Mouse (Mus musculus) neural tube, embryonic 12.5 days (tissue): ENCODE measurements around the gene Mcm10. TPM values are rescaled to one million over a fixed set of nuclear protein-coding genes. Genes with fewer than 3 reads are reported as not detected.

Source experiments
- ATAC-seq: fragments of 200-750 bp; cut with Nextera tagmentation; 2 replicates; pipeline ENCODE4 v1.8.0; 2017; ENCODE audit warnings: low read depth, mild to moderate bottlenecking, moderate TSS enrichment, moderate library complexity; ENCODE audit not compliant: low FRiP score
- H3K27ac ChIP-seq: fragments of 300-500 bp; sonication (generic); 2 replicates; pipeline ENCODE4 v1.5.1; 2016
- H3K27me3 ChIP-seq: fragments of 300-500 bp; sonication (generic); replicated peaks from 2 replicates; pipeline ENCODE4 v1.6.1; 2016; ENCODE audit warnings: mild to moderate bottlenecking
- H3K36me3 ChIP-seq: fragments of 300-500 bp; sonication (generic); 2 replicates; pipeline ENCODE4 v1.6.1; 2016; ENCODE audit warnings: mild to moderate bottlenecking
- H3K4me1 ChIP-seq: fragments of 300-500 bp; sonication (generic); 2 replicates; pipeline ENCODE4 v1.6.1; 2016
- H3K4me2 ChIP-seq: fragments of 300-500 bp; sonication (generic); replicated peaks from 2 replicates; pipeline ENCODE4 v1.6.1; 2016; ENCODE audit warnings: mild to moderate bottlenecking
- H3K4me3 ChIP-seq: fragments of 300-500 bp; sonication (generic); 2 replicates; pipeline ENCODE4 v1.5.1; 2016
- H3K9ac ChIP-seq: fragments of 300-500 bp; sonication (generic); 2 replicates; pipeline ENCODE4 v1.6.1; 2016; ENCODE audit warnings: mild to moderate bottlenecking
- H3K9me3 ChIP-seq: fragments of 300-500 bp; sonication (generic); 2 replicates; pipeline ENCODE4 v1.6.1; 2016; ENCODE audit warnings: mild to moderate bottlenecking
- WGBS: fragments of 180-500 bp; shearing (Covaris S2); methylation state at CpG from one replicate; pipeline ENCODE4 v1.1.7; 2016; 5-methylcytosine and 5-hydroxymethylcytosine counted together
- polyA plus RNA-seq: library from polyadenylated mRNA; unstranded; fragments of >200 nt; fragmentation: Nextera tagmentation; extraction: Ambion mirVana; gene quantifications from 2 replicates; pipeline ENCODE4 v1.2.1, GENCODE M21; 2016

Gene Mcm10
- polyA plus RNA-seq, 1 experiment from 2014 or later = 21.7 TPM

DNA sequence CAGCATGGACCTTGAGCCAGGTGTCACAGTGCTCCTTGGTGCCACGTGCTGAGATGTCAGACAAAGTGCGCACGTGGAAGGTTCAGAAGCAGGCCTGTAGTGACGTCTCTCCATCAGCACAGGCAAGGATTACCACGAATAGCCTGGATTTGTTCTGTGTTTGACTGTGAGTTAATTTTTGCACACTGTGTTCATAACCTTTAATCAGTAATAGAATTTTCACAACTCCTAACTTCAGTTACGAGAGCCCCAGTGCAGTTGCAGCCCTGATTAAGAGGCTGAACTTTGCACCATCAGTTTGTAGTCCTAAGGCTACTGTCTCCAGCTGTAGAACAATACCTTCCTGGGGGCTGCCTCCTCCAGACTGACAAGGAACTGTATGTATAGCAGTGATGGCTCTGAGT lies 16.2 kb downstream of the Mcm10 start:
- 94% methylated on average over 6 of the region's 6 CpGs for WGBS
- no peak for ATAC-seq
- H3K36me3 ChIP-seq = peaks cover 49% of the 10 kb centered on the region

DNA sequence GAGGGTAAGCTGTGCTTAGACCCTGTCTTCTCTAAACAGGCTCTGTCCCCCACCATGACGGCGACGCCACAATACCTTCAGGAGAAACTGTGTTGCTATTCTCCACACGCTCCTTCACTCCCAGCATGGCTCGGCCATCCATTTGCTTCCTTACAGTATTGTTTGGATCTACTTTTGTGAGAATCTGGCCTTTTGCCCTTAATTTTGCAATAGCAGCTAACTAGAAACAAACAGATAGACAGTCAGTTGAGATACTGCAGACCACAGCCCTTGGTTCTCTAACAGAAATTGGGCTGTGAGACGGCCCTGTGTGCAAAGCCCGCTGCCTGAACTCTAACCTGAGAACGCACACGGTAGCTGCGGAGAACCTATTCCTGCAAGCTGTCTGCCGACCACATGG lies 16.9 kb downstream of the Mcm10 start:
- Histone ChIP-seq H3K9ac (no peak overlapping the region), H3K27me3 (no peaks in the 10 kb centered on the region), H3K4me3 (no peak overlapping the region), H3K9me3 (no peaks in the 10 kb centered on the region), H3K4me2 (no peak overlapping the region), H3K36me3 (peaks cover 48% of the 10 kb centered on the region), H3K4me1 (no peaks in the 10 kb centered on the region), H3K27ac (no peak overlapping the region)
- no peak for ATAC-seq
- 95% methylated on average over 11 of the region's 11 CpGs for WGBS

More for the DNA sequence above, 16.2 kb downstream of the Mcm10 start:
- no peaks in the 10 kb centered on the region for H3K4me1 ChIP-seq
- no peak overlapping the region for H3K4me3 ChIP-seq
- H3K27me3 ChIP-seq = no peaks in the 10 kb centered on the region
- no peak overlapping the region for H3K9ac ChIP-seq
- H3K4me2 ChIP-seq = no peak overlapping the region
- no peaks in the 10 kb centered on the region for H3K9me3 ChIP-seq
- H3K27ac ChIP-seq = no peak overlapping the region

DNA sequence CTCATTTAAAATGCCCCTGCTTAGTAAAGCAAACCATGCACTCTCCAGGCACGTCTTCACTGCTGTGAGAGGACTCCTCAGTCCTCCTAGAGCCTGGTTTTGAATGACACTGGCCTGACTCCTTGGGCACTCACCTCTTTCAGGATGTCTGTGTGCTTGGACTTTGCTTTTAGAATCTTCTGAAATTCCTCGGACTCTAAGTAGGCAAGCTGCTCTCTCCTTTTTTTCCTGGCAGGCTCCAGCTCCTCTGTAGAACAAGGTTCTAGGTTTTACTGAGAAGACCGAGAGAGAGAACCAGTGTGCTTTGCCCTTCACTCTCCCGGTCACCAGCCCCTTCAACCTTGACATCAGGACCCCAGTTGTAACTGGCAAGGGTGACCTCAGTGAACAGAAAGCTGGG lies 18.2 kb downstream of the Mcm10 start:
- 90% methylated on average over 4 of the region's 4 CpGs for WGBS
- H3K4me1 ChIP-seq = no peaks in the 10 kb centered on the region
- H3K9me3 ChIP-seq = no peaks in the 10 kb centered on the region
- H3K4me3 ChIP-seq = no peak overlapping the region
- H3K9ac ChIP-seq = no peak overlapping the region
- H3K27me3 ChIP-seq = no peaks in the 10 kb centered on the region
- H3K36me3 ChIP-seq = peaks cover 46% of the 10 kb centered on the region
- H3K4me2 ChIP-seq = no peak overlapping the region
- H3K27ac ChIP-seq = no peak overlapping the region
- no peak for ATAC-seq

DNA sequence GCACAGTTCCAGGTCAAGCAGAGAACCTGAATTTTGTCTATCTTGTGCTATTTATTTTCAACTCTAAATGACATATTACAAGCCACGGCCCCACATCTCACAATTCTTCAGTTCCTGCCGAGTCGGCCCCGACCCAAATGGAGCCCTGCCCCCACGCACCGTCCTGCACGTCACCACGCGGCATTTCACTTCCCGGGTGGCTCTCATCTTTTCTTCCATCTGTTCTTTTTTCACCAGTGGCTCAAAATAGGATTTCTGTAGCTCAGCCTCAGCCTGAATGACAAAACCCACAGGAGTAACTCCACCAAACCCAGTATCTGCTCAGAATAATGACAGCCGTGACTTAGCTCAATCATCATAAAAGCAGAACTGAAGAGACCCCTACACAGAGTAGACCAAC lies 19.0 kb downstream of the Mcm10 start:
- Histone ChIP-seq H3K9me3 (no peaks in the 10 kb centered on the region), H3K4me1 (no peaks in the 10 kb centered on the region), H3K4me3 (no peak overlapping the region), H3K36me3 (peaks cover 46% of the 10 kb centered on the region), H3K27me3 (no peaks in the 10 kb centered on the region), H3K27ac (no peak overlapping the region), H3K9ac (no peak overlapping the region), H3K4me2 (no peak overlapping the region)
- 94% methylated on average over 11 of the region's 11 CpGs for WGBS
- ATAC-seq = no peak

DNA sequence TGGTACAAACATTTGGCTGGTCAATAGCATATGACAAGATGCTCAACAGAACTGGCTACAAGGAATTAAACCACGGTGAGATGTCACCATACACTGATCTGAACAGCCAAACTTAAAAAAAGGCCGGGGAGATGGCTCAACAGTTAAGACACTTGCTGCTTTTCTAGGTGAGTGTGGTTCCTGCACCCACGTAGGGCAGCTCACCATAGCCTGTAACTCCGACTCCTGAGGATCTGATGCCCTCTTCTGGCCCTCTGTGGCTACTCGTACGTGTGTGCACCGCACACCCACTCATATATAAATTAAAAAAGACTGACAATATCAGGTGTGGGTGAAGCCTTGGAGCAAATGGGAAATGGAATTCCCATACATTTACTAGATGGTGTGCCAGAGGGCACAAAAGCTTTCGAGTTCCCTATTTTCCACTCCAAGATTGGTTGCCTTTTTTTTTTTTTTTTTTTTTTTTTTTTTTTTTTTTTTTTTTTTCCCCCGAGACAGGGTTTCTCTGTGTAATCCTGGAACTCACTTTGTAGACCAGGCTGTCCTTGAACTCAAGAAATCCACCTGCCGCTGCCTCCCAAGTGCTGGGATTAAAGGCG lies 23.7 kb downstream of the Mcm10 start:
- WGBS = 78% methylated on average over 11 of the region's 11 CpGs
- H3K4me1 ChIP-seq = no peaks in the 10 kb centered on the region
- H3K36me3 ChIP-seq = peaks cover 24% of the 10 kb centered on the region; the same call in 1 of the 2 replicates
- no peaks in the 10 kb centered on the region for H3K9me3 ChIP-seq
- H3K4me2 ChIP-seq = no peak overlapping the region
- no peak overlapping the region for H3K27ac ChIP-seq
- no peak overlapping the region for H3K9ac ChIP-seq
- no peaks in the 10 kb centered on the region for H3K27me3 ChIP-seq
- H3K4me3 ChIP-seq = no peak overlapping the region
- no peak for ATAC-seq

DNA sequence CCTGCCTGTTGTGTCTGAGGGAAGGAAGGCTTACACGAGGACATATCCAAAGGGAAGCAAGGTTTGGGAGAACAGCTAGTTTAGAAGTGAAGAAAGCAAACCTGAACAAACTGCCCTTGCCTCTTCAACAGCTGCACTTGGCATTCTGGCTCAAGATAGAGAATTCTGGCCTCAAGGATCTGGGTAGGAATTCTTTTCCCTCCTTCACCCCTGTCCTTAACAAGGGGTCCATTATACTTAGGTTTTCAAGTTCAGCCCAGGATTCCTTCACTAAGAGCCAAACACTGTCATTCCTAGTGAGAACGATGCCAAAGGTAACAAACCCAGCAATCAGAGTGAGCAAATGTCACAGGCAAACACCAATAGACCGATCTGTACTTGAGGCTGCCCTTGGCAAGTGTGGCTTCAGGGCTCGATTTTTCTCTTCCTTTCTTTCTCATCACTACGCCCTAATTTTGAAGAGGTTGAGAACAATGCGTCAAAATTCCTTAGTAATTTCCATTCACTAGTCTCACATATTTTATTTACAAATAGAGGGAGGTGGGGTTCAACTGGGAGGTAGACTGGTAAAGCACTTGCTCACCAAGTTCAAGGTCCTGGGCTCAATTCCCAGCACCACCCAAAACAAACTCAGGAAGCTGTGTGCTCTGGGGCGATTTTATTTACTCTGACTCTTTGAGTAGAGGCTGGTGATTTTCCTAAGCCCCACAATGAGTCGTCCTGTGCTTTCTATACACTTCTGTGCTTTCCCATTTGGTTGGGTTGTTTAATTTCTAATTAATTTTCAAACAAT lies 25.0 kb downstream of the Mcm10 start:
- no peak for ATAC-seq

DNA sequence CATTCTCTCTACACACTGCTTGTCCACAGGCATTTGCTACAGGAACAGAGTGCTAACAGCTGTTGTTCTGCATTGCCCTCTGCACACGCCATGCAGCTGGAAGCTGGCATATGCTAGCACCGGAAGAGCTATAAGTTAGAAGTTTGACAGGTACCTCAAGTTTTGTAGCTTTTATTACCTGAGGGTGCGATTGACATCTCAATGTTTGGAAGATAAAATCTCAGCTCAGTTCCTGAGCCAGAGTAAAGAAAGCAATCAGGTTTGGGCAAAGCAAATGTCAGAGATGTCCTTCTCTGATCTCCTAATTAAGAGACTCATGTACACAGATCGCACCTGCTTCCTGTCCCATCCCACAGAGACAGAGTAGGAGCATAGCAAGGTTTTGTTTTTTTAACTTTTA lies 25.8 kb downstream of the Mcm10 start:
- 88% methylated on average over 4 of the region's 4 CpGs for WGBS

More for the DNA sequence above, 25.0 kb downstream of the Mcm10 start:
- Histone ChIP-seq H3K4me3 (no peak overlapping the region), H3K9me3 (no peaks in the 10 kb centered on the region), H3K9ac (no peak overlapping the region), H3K4me1 (no peaks in the 10 kb centered on the region), H3K4me2 (no peak overlapping the region), H3K27me3 (no peaks in the 10 kb centered on the region), H3K27ac (no peak overlapping the region), H3K36me3 (peaks cover 15% of the 10 kb centered on the region; the same call in 1 of the 2 replicates)
- 85% methylated on average over 8 of the region's 8 CpGs for WGBS

DNA sequence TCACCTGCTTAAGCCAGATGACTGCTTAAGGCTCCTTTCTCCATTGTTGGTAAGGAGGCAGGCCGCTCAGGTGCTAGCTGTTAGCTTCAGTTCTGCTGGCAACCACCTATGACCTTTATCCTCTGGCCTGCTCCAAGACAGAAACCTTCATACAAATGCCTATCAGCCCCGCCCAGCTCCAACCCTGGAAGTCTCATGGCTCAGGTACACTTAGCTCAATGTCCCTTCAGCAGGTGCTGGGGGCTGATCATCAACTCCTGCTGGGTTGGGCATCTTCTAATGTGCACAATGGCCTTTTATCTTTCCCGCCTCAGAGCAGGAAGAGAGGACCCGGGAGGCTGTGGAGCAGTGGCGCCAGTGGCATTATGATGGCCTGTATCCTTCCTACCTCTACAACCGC lies 27.6 kb downstream of the Mcm10 start:
- ATAC-seq = no peak
- no peaks in the 10 kb centered on the region for H3K27me3 ChIP-seq

More for the DNA sequence above, 25.8 kb downstream of the Mcm10 start:
- Histone ChIP-seq H3K27me3 (no peaks in the 10 kb centered on the region), H3K9ac (no peak overlapping the region), H3K9me3 (no peaks in the 10 kb centered on the region), H3K4me2 (no peak overlapping the region), H3K36me3 (peaks cover 12% of the 10 kb centered on the region; the same call in 1 of the 2 replicates), H3K4me3 (no peak overlapping the region), H3K27ac (no peak overlapping the region), H3K4me1 (no peaks in the 10 kb centered on the region)
- no peak for ATAC-seq

DNA sequence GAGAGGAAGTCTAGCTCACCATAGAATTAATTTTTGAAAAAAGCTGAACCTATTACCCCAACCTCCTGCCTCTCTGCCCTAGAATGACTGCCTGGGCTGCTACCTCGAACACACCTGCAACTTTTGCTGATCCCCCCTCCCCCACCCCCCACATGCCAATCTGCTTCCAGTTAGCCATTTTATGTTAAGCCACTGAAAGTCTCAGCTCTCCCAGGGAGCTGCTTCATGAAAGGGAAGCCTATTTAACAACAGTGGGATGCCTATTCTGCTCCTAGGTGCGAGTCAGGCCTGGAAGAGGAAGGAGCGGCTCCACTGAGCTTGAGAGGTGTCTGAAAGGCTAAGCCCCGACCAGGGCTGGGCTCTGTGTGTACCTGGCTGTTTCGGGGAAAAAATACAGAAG lies 28.6 kb downstream of the Mcm10 start:
- H3K27ac ChIP-seq = no peak overlapping the region
- whole genome bisulfite sequencing = 39% methylated on average over 5 of the region's 5 CpGs
- H3K36me3 ChIP-seq = no peaks in the 10 kb centered on the region
- ATAC-seq = no peak
- H3K4me3 ChIP-seq = no peak overlapping the region
- H3K27me3 ChIP-seq = no peaks in the 10 kb centered on the region
- no peak overlapping the region for H3K4me2 ChIP-seq
- no peaks in the 10 kb centered on the region for H3K4me1 ChIP-seq
- no peaks in the 10 kb centered on the region for H3K9me3 ChIP-seq
- H3K9ac ChIP-seq = no peak overlapping the region

More for the DNA sequence above, 27.6 kb downstream of the Mcm10 start:
- no peaks in the 10 kb centered on the region for H3K4me1 ChIP-seq
- WGBS = 83% methylated on average over 6 of the region's 6 CpGs
- H3K4me2 ChIP-seq = no peak overlapping the region
- H3K27ac ChIP-seq = no peak overlapping the region
- H3K4me3 ChIP-seq = no peak overlapping the region
- no peaks in the 10 kb centered on the region for H3K9me3 ChIP-seq
- no peaks in the 10 kb centered on the region for H3K36me3 ChIP-seq
- no peak overlapping the region for H3K9ac ChIP-seq

DNA sequence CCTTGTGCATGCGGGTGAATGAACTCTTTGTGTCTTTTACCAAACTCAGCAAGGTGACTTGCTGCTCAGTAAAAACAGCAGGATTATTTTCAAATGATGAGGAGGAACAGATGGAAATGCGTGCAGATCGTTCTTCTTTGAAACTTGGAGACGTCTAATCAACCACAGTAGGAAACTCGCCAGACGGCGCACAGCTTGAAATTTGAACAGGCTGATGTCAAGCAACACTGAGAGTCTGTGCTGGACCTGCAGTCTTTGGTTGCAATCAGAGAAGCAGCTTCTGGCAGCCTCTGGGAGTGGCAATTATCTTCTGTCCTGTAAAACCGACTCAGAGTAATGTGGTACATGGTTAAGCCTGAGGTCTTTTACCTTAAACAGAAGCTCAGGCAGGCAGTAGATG lies 34.5 kb downstream of the Mcm10 start:
- Histone ChIP-seq H3K27ac (no peak overlapping the region), H3K4me1 (no peaks in the 10 kb centered on the region), H3K9me3 (no peaks in the 10 kb centered on the region), H3K36me3 (no peaks in the 10 kb centered on the region), H3K4me3 (no peak overlapping the region), H3K27me3 (no peaks in the 10 kb centered on the region), H3K9ac (no peak overlapping the region), H3K4me2 (no peak overlapping the region)
- 46% methylated on average over 8 of the region's 8 CpGs for WGBS
- ATAC-seq = no peak

DNA sequence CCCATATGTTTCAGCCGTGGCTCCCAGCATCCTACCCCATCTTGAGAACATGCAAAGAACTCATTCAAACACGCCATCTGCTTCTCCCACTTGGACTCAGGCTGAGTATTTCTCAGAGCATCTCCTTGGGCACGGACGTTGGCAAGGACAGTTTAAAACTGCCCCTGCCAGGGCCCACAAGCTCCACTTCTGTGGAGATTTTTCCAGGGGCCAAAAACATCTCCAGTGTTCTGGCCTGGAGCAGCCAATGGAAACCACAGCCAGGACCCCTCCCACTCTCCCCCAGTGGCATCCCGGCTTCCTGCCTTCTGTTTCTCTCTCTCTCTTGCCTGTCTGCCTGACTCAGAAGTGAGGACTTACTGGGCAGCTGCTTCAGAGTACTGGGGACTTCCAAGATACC lies 36.8 kb downstream of the Mcm10 start, which contains the start of gene Ucma:
Gene Ucma, plus strand, starts transcription at position 316 of the 400 bp plus-strand sequence.
- Histone ChIP-seq H3K4me2 (no peak within 1 kb of the TSS), H3K36me3 (no peaks in the 10 kb centered on the region), H3K9ac (no peak within 1 kb of the TSS), H3K27ac (no peak within 1 kb of the TSS), H3K4me3 (no peak within 1 kb of the TSS), H3K27me3 (no peaks in the 10 kb centered on the region), H3K9me3 (no peaks in the 10 kb centered on the region), H3K4me1 (no peaks in the 10 kb centered on the region)
- no peak for ATAC-seq
- WGBS = 75% methylated on average over 5 of the region's 5 CpGs

DNA sequence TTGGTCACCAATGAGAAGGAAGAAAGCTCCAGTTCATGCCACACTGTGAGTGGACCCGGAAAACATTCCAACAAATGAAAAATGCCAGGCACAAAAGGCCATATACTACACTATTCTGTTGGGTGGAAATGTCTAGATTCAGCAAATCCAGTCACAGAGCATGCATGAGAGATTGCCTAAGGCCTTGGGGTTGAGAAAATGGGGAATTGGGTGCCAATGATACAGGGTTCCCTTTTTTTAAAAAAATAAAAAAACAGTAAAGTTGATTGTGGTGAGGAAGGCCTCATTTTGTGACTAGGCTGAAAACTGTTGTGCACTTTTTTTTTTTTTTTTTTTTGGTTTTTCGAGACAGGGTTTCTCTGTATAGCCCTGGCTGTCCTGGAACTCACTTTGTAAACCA lies 43.5 kb downstream of the Mcm10 start:
- no peaks in the 10 kb centered on the region for H3K9me3 ChIP-seq
- H3K27me3 ChIP-seq = no peaks in the 10 kb centered on the region
- WGBS = 66% methylated on average over 2 of the region's 2 CpGs
- ATAC-seq = no peak
- no peak overlapping the region for H3K4me2 ChIP-seq
- H3K9ac ChIP-seq = no peak overlapping the region
- no peaks in the 10 kb centered on the region for H3K36me3 ChIP-seq
- H3K4me3 ChIP-seq = no peak overlapping the region
- H3K27ac ChIP-seq = no peak overlapping the region
- H3K4me1 ChIP-seq = no peaks in the 10 kb centered on the region

DNA sequence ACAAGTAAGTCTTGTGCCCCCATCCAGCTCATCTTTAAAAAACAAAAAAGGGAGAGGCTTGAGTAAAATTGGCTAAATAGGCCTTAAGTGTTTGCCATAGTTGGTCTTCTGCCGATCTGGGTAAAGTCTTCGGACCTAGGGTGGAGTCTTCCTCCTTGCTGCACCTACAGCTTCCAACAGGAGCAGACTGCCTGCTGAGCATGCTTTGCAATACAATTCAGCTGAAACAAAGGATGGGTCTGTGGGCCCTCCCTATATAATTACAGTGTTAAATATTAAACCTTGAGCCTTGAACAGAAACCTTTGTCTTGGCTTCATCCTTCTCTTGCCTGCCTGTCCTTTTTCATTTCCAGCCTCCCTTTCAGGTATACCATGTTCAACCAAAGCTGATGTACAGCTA lies 44.8 kb downstream of the Mcm10 start:
- Histone ChIP-seq H3K4me1 (no peaks in the 10 kb centered on the region), H3K9me3 (no peaks in the 10 kb centered on the region), H3K4me3 (no peak overlapping the region), H3K9ac (no peak overlapping the region), H3K27ac (no peak overlapping the region), H3K27me3 (no peaks in the 10 kb centered on the region), H3K4me2 (no peak overlapping the region), H3K36me3 (no peaks in the 10 kb centered on the region)
- 93% methylated on average over 2 of the region's 2 CpGs for WGBS
- no peak for ATAC-seq
